ENCODE assay signal across 10 mouse cellular contexts in the genomic region with DNA sequence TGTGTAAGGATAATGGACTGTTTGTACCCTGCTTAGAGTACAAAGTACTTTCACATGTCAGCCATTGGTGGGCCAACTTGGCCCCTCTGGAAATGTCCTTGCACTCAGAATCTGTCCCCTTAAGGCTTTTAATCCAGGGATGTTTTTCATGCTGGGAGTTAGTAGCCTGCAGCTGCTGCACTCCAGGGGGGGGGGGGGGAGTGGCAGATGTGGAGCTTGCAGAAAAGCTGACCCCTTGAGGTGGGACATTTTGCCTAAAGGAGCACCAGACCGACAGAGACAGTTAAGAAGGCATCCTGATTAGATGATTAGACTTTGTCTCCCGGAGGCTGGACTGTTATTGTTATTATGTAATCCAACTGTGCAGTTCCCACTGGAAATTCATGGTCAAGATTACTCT. TPM values are rescaled to one million over a fixed set of nuclear protein-coding genes. Genes with fewer than 3 reads are reported as not detected.
DNase-seq lines count a peak whose midpoint lies in the region; ATAC-seq and TF ChIP-seq lines count a peak whose summit lies in the region.
"Had no signal": no experiment of that assay in that cellular context is flagged by ENCODE, and none has a peak within 500 bp of the region (broad histone marks: within the 10 kb centered on the region; RNA-seq: fewer than 3 reads in every experiment).

No protein-coding gene starts in this region.

- no peak for TF ChIP-seq CTCF in gastrocnemius, adult 2 months (IDR thresholded peaks at IDR 0.05)

- H3K4me1 ChIP-seq in liver, embryonic 11.5 days (replicated peaks; ENCODE audit: control insufficient read depth, insufficient read depth, low read length), result no peaks in the 10 kb centered on the region; the same call in 1 of the 2 replicates

- intact Hi-C loops in gastrocnemius, adult 2 months (cut with DNase I), result no loop called here
- intact Hi-C loops in gastrocnemius, postnatal 14 days (cut with DNase I; ENCODE audit: low total_unique reads), result no loop called here

- peak overlapping the region; percentile 91 for H3K4me3 ChIP-seq in gastrocnemius, adult 2 months
- H3K4me3 ChIP-seq in liver, embryonic 11.5 days (ENCODE audit: low read depth, low read length), result peak overlapping the region; percentile 3; the same call in 1 of the 2 replicates

- H3K9ac ChIP-seq in liver, embryonic 11.5 days (ENCODE audit: low read depth, low read length), result no peak overlapping the region
- H3K9ac ChIP-seq: liver, embryonic 15.5 days had no signal

- peak overlapping the region; percentile 48 for H3K4me2 ChIP-seq in liver, embryonic 11.5 days

- peak overlapping the region; percentile 46; the same call in 1 of the 2 replicates for H3K27ac ChIP-seq in gastrocnemius, adult 2 months
- no peak overlapping the region for H3K27ac ChIP-seq in liver, embryonic 11.5 days (ENCODE audit: low read depth, low read length)
- H3K27ac ChIP-seq: liver, embryonic 15.5 days had no signal

- ATAC-seq in liver, embryonic 11.5 days (replicated peaks; ENCODE audit: low FRiP score), result no peak
- ATAC-seq: activated CD4-positive, CD25-positive, alpha-beta regulatory T cell, adult 4 months had no signal

- no peak for DNase-seq in gastrocnemius, adult 2 months
- DNase-seq in gastrocnemius, postnatal 14 days, result no peak
- DNase-seq in thymus, postnatal 4 days, result peak; percentile 14
- no peak for DNase-seq in thymus, postnatal 14 days
- DNase-seq in liver, embryonic 11.5 days (ENCODE audit: low spot score), result no peak
- DNase-seq in frontal cortex, postnatal 25 days (ENCODE audit: low spot score in 2 of 2), result no peak
- no peak for DNase-seq in frontal cortex, postnatal 10 days (ENCODE audit: low spot score in 2 of 2)
- DNase-seq in right cerebral cortex, postnatal 14 days, result no peak

- H3K36me3 ChIP-seq in liver, embryonic 11.5 days (ENCODE audit: control insufficient read depth, insufficient read depth, low read length), result no peaks in the 10 kb centered on the region
- H3K36me3 ChIP-seq: liver, embryonic 15.5 days had no signal

- 19% methylated on average over 2 of the region's 2 CpGs for WGBS in liver, embryonic 11.5 days

- no peaks in the 10 kb centered on the region for H3K9me3 ChIP-seq in liver, embryonic 11.5 days (ENCODE audit: control insufficient read depth, low read length)
- H3K9me3 ChIP-seq: liver, embryonic 15.5 days had no signal

- H3K27me3 ChIP-seq in liver, embryonic 11.5 days (replicated peaks; ENCODE audit: control insufficient read depth, insufficient read depth, low read length), result peaks cover 15% of the 10 kb centered on the region

RNA-seq across cellular contexts. Expression of a gene that starts 2.3 kb away (rescaled TPM):
- 1 to 10 TPM; 5.5 to 8.3 TPM for total RNA-seq in gastrocnemius, adult 2 months (2021)
- 10 to 100 TPM; 11.6 to 16.6 TPM for total RNA-seq in gastrocnemius, postnatal 14 days (2021)
- polyA plus RNA-seq in liver, embryonic 11.5 days (2014; fragmentation: Nextera tagmentation; extraction: Ambion mirVana), result 2.3 and 2.4 TPM in 2 replicates
